Mouse (Mus musculus): ENCODE data around the gene Abraxas2.

DNA sequence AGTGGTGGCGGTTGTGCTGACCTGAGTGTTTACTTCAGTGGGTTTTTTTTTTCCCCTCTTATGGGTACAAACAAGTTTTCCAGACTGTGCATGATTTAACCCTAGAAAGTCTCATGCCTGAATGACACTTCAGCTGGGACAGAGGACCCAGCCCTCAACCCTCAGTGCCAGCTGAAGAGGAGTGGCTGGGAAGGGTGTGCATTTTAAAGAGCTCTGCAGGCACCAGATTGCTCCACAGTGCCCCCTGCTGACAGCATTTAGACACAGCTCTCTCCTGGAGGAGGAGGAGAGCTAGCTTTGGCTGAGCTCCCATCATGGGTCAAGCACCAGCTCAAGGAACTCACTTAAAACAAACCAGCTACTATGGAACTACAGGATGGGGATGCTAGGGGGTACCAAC lies 48.1 kb upstream of the Abraxas2 start:
- TF ChIP-seq CTCF (IDR thresholded peaks at IDR 0.05; ENCODE audit: control insufficient read depth, insufficient read depth, insufficient read length) (peak; percentile 74), MAX (IDR thresholded peaks at IDR 0.05) (no peak), MYOD1 (IDR thresholded peaks at IDR 0.05; ENCODE audit: control insufficient read depth, insufficient read length, low read depth) (no peak), MYOG (IDR thresholded peaks at IDR 0.05; ENCODE audit: control insufficient read depth, extremely low read depth, insufficient read length) (no peak), USF1 (IDR thresholded peaks at IDR 0.05; ENCODE audit: low read depth) (no peak)
